Mouse (Mus musculus) cerebral cortex, adult 2 months (tissue): ENCODE data around the gene Flywch1.

Experiments used
- WGBS: fragments of 180-500 bp; shearing (Covaris S2); methylation state at CpG from one replicate; pipeline ENCODE4 v1.1.7; 2018; 5-methylcytosine and 5-hydroxymethylcytosine counted together

Gene Flywch1

DNA sequence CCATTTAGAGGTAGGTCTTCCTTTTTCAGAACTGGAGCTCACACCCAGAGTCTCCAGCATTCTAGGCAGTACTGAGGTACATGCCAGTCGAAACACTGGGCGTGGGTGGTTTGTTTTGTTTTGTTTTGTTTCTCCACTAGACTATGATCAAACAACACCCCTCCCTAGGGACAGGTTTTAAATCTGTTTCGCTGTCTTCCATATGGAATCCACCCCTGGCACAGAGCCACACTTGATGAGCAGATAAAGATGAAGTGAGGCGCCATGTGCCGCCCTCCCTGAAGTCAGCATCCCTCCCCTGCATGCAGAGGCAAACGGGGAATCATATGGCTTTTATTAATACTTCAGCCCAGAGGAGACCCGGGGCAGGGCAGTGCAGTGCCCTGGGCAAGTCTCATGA, 66.7 kb downstream of the Flywch1 start:
- 34% methylated on average over 7 of the region's 7 CpGs for WGBS

DNA sequence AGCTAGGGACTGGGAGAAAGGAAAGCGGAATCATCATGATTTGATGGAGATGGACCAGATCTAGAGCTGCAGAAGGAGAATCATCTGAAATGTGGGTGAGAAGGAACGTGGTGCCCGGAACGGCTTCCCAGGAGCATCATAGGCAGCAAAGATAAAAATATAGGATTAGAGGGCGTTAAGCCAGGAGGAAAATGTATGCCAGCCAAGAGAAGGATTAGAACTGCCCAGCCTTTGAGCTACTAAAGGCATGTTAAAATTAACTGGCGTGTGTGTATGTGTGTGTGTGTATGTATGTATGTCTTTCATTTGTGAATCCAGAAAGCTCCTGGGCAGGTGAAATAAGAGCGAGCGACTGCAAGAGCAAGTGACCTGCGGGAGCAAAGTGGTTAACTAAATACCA, 68.1 kb downstream of the Flywch1 start:
- 63% methylated on average over 9 of the region's 9 CpGs for WGBS
